Mouse (Mus musculus) midbrain, postnatal 0 days (tissue): ENCODE data around the gene Usp2. TPM values are rescaled to one million over a fixed set of nuclear protein-coding genes. Genes with fewer than 3 reads are reported as not detected.

ENCODE experiments used
- ATAC-seq: fragments of 200-750 bp; cut with Nextera tagmentation; 2 replicates; pipeline ENCODE4 v1.8.0; 2017; ENCODE audit warnings: moderate number of reproducible peaks, mild to moderate bottlenecking, moderate TSS enrichment, moderate library complexity; ENCODE audit not compliant: low FRiP score
- DNase-seq: peaks from one replicate; pipeline ENCODE4 v3.0.0-alpha.2; 2015; ENCODE audit warnings: low spot score
- H3K27ac ChIP-seq: fragments of 300-500 bp; sonication (generic); 2 replicates; pipeline ENCODE4 v1.5.1; 2014; ENCODE audit warnings: low read depth, mild to moderate bottlenecking, low read length, mixed read lengths
- H3K27me3 ChIP-seq: fragments of 300-500 bp; sonication (generic); 2 replicates; pipeline ENCODE4 v1.6.1; 2014; ENCODE audit warnings: low read length, control low read depth, mixed read lengths; ENCODE audit not compliant: insufficient read depth
- H3K36me3 ChIP-seq: fragments of 300-500 bp; sonication (generic); 2 replicates; pipeline ENCODE4 v1.6.1; 2014; ENCODE audit warnings: low read length, control low read depth, mixed read lengths; ENCODE audit not compliant: insufficient read depth
- H3K4me1 ChIP-seq: fragments of 300-500 bp; sonication (generic); 2 replicates; pipeline ENCODE4 v1.6.1; 2014; ENCODE audit warnings: mild to moderate bottlenecking, control low read depth, antibody characterized with exemption, low read length, mixed read lengths; ENCODE audit not compliant: insufficient read depth
- H3K4me2 ChIP-seq: fragments of 300-500 bp; sonication (generic); 2 replicates; pipeline ENCODE4 v1.6.1; 2014; ENCODE audit warnings: low read depth, mild to moderate bottlenecking, low read length, mixed read lengths; ENCODE audit not compliant: poor library complexity, severe bottlenecking
- H3K4me3 ChIP-seq: fragments of 300-500 bp; sonication (generic); 2 replicates; pipeline ENCODE4 v1.5.1; 2014; ENCODE audit warnings: low read depth, mild to moderate bottlenecking, low read length, moderate library complexity
- H3K9ac ChIP-seq: fragments of 300-500 bp; sonication (generic); replicated peaks from 2 replicates; pipeline ENCODE4 v1.6.1; 2014; ENCODE audit warnings: mild to moderate bottlenecking, low read length, moderate library complexity, mixed read lengths; ENCODE audit not compliant: poor library complexity, severe bottlenecking
- H3K9me3 ChIP-seq: fragments of 300-500 bp; sonication (generic); 2 replicates; pipeline ENCODE4 v1.6.1; 2016; ENCODE audit warnings: low read length, control low read depth
- CTCF ChIP-seq: IDR thresholded peaks from 2 replicates; pipeline ENCODE4 v1.5.1; 2016; ENCODE audit warnings: antibody characterized with exemption, mild to moderate bottlenecking
- WGBS: fragments of 180-500 bp; shearing (Covaris S2); extraction: QIAGEN DNeasy Blood & Tissue Kit; methylation state at CpG from one replicate; pipeline ENCODE4 v1.1.7; 2014; 5-methylcytosine and 5-hydroxymethylcytosine counted together
- polyA plus RNA-seq: library from polyadenylated mRNA; unstranded; fragments of >200 nt; fragmentation: Nextera tagmentation; extraction: Ambion mirVana; gene quantifications from 2 replicates; pipeline ENCODE4 v1.2.1, GENCODE M21; 2015
- total RNA-seq: library from RNA; depleted of rRNA; stranded (reverse); fragments of >200 nt; gene quantifications from 2 replicates; pipeline ENCODE4 v1.2.3, GENCODE M21; 2014; rRNA removed

The Usp2 gene
- total and polyA plus RNA-seq, 2 experiments from 2014 or later, result 7.5 to 15.1 TPM

- Histone ChIP-seq H3K36me3 (peaks cover 10% of the 10 kb centered on the region; the same call in 1 of the 2 replicates), H3K9ac (no peak overlapping the region), H3K27me3 (no peaks in the 10 kb centered on the region), H3K4me2 (no peak overlapping the region), H3K4me1 (no peaks in the 10 kb centered on the region), H3K4me3 (no peak overlapping the region), H3K9me3 (no peaks in the 10 kb centered on the region), H3K27ac (no peak overlapping the region)
- DNase-seq (no peak), ATAC-seq (no peak)
- WGBS, result 39% methylated on average over 5 of the region's 8 CpGs
- peak; percentile 23 for TF ChIP-seq CTCF
These were observed 77.3 kb downstream of the Usp2 start for GRCm38 (mm10) chr9:44144023-44144717.

- Histone ChIP-seq H3K36me3 (peaks cover 10% of the 10 kb centered on the region; the same call in 1 of the 2 replicates), H3K4me3 (no peak overlapping the region), H3K9ac (no peak overlapping the region), H3K27me3 (no peaks in the 10 kb centered on the region), H3K4me1 (no peaks in the 10 kb centered on the region), H3K4me2 (no peak overlapping the region), H3K27ac (no peak overlapping the region), H3K9me3 (no peaks in the 10 kb centered on the region)
- ATAC-seq (no peak), DNase-seq (no peak)
- TF ChIP-seq CTCF, result no peak
These were observed 77.9 kb downstream of the Usp2 start for GRCm38 (mm10) chr9:44144718-44145060.

Other genes with a start within 250 kb of the Usp2 start
- gene Thy1, start 23.6 kb upstream of the Usp2 start, total RNA-seq, result 52.8 and 98.0 TPM in 2 replicates
- 24.7 and 28.8 TPM in 2 replicates for gene Thy1, start 23.6 kb upstream of the Usp2 start, polyA plus RNA-seq
- gene Mfrp, start 34.7 kb downstream of the Usp2 start, total RNA-seq, result 0.19 and 2.8 TPM in 2 replicates
- 0.05 TPM in 1 of 2 replicates, not detected in the other for gene Mfrp, start 34.7 kb downstream of the Usp2 start, polyA plus RNA-seq
- gene C1qtnf5, start 40.2 kb downstream of the Usp2 start, total RNA-seq, result 16.6 and 29.0 TPM in 2 replicates
- 9.9 and 10.7 TPM in 2 replicates for gene C1qtnf5, start 40.2 kb downstream of the Usp2 start, polyA plus RNA-seq
- gene Gm49380, start 46.5 kb downstream of the Usp2 start, total RNA-seq, result not detected in 2 replicates
- 0.07 and 0.27 TPM in 2 replicates for gene Gm49380, start 46.5 kb downstream of the Usp2 start, polyA plus RNA-seq
- gene Rnf26, start 46.5 kb downstream of the Usp2 start, total RNA-seq, result 13.0 and 15.0 TPM in 2 replicates
- gene Rnf26, start 46.5 kb downstream of the Usp2 start, polyA plus RNA-seq, result 33.4 and 34.1 TPM in 2 replicates
- 14.6 and 19.9 TPM in 2 replicates for gene Mcam, start 67.4 kb downstream of the Usp2 start, total RNA-seq
- gene Mcam, start 67.4 kb downstream of the Usp2 start, polyA plus RNA-seq, result 4.4 TPM in 2 replicates
- gene Cbl, start 167.0 kb downstream of the Usp2 start, total RNA-seq, result 32.1 and 43.9 TPM in 2 replicates
- 14.7 and 17.3 TPM in 2 replicates for gene Cbl, start 167.0 kb downstream of the Usp2 start, polyA plus RNA-seq
- gene Ccdc153, start 173.7 kb downstream of the Usp2 start, total RNA-seq, result 3.0 and 6.1 TPM in 2 replicates
- gene Ccdc153, start 173.7 kb downstream of the Usp2 start, polyA plus RNA-seq, result 2.7 TPM in 2 replicates
- 0.27 TPM in 1 of 2 replicates, not detected in the other for gene Pdzd3, start 184.4 kb downstream of the Usp2 start, total RNA-seq
- gene Pdzd3, start 184.4 kb downstream of the Usp2 start, polyA plus RNA-seq, result 0.58 and 0.63 TPM in 2 replicates
- 4.2 and 6.2 TPM in 2 replicates for gene Nlrx1, start 201.6 kb downstream of the Usp2 start, total RNA-seq
- 6.0 and 6.9 TPM in 2 replicates for gene Nlrx1, start 201.6 kb downstream of the Usp2 start, polyA plus RNA-seq
- gene Abcg4, start 221.6 kb downstream of the Usp2 start, total RNA-seq, result 60.0 and 65.8 TPM in 2 replicates
- gene Abcg4, start 221.6 kb downstream of the Usp2 start, polyA plus RNA-seq, result 27.9 and 28.2 TPM in 2 replicates
- 21.8 and 25.3 TPM in 2 replicates for gene Hinfp, start 238.7 kb downstream of the Usp2 start, total RNA-seq
- gene Hinfp, start 238.7 kb downstream of the Usp2 start, polyA plus RNA-seq, result 15.2 and 15.4 TPM in 2 replicates